Mouse (Mus musculus): ENCODE results near the gene Spef2. TPM values are rescaled to one million over a fixed set of nuclear protein-coding genes. Genes with fewer than 3 reads are reported as not detected.
"Not testable (repeated sequence)": the region's sequence is repeated elsewhere in the genome, so short reads cannot be mapped to it uniquely, and the experiment has no call there.

The Spef2 gene
- total RNA-seq (2022), result under 1 TPM; 0.05 to 0.23 (median 0.08) TPM

DNA sequence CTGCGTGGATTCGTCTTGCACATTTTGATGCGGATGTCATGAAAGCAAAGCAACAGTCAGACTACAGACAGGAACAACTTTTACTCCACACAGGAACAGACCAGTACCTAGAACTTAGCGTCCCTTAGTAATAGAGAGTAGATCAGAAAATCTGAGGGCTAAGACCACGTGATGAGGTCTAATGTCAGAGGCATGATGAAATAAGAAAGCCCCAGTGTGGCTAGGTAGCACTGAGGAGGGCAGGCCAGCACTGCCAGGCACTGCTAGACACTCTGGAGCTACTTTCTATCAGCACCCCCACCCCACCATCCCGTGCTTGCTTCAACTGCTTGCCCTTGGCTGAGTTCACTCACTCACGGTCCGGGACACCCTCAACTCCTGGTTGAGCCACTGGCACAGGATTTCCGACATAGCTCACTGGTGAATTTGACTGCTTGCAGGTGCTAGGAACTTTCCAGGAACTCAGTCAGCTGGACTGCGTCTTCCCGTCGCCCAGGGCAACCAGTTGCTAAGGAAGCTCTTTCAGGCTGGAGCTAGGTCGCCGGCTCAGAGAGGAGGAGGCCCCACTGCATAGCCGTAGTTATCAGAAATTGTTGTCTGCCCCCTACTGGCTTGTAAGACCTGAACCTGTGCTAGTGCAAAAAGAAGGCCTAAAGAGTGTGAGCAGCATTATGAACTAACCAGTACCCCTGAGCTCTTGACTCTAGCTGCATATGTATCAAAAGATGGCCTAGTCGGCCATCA lies at the start of gene Spef2:
Gene Spef2 (minus strand): TSS at position 510 of the 744 bp plus-strand sequence.
- peak; percentile 55 for DNase-seq (ENCODE audit: low spot score)

DNA sequence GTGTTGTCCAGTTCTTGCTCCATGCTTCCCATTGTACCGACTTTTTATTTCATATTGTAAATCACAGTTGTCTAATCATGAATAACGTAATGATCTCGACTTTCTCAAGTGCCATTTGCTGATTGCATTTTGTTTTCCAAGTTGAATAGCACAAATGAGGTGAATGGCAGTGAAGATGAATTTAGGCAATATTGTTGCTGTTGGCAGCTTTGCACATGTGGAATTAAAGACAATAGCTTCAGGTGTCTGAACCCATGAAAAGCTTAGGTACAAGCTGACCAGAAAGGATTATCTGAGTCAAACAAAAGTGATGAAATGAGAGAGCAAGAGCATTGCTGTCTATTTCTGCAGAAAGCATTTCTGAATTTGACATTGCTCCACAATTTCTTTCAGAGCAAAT lies 45.5 kb upstream of the Spef2 start:
- no peak for DNase-seq (ENCODE audit: low spot score)

DNA sequence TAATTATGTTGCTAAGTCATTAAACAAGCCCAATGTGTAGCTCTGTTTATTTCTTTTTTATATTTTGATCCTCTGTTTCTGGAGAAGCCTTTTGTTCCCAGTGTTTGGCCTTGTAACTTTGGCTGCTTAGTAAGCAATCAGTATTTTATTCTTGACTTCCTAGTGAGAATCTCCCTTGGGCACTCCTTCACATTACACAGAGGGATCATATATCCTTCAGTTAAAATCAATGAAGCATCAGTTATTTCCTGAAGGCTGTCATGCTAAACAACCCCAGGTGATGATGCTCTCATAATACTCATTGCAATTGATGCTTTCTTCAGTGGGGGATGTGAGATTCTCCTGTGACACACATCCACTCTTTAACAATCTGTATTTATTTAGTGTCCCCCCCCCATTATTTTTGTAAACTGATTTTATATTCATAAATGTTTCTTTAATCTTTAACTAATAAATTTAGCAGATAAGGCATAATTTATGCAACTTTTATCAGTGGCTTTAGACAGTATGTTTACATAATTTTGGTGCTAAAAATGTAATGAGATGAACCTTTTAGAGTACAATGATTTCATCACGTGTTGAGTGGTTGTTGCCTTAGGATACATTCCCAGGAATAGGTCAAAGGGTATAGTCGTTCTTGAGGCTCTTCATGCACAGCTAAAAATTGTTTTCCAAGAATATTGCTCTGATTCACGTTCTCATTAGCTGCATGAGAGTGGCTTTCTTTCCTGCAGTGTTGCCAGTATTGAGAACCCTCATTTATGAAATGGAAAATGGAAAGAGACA lies 39.8 kb upstream of the Spef2 start:
- no peak for DNase-seq (ENCODE audit: low spot score)

DNA sequence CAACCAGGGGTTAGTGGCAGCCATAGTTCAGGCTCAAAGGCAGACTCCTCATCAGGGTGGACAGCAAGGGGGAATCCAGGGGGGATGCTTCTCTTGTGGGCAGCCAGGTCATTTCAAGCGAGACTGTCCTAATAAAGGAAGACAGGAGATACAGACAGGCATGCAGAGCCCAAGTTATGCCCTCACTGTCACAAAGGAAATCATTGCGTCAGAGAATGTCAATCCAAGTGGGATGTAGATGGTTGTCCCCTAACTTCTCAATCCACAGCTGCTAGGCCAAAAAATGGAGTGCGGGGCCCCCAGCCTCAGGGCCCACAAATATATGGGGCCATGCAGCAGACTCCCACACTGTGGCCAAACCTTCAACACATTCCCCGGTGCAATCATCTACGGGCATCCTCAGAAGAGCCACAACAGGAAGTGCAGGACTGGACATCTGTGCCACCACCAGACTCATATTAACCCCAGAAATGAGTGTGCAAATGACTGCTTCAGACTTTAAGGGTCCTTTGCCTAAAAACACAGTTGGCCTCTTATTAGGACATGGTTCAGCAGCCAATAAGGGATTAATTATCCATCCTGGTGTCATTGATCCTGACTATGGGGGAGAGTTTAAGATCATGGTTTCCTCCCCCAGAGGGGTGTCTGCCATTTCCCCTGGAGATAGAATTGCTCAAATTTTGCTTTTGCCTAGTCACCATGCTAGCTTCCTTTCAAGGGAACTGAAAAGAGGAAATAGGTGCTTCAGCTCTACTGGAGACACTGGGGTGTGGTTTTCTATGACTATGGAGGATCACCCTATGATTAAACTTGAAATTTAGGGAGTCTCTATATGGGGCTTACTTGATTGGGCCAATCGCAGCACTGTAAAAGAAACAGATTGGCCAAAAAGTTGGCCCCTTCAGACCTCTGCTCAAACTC lies 25.8 kb upstream of the Spef2 start:
- DNase-seq (ENCODE audit: low spot score), result not testable (repeated sequence)

DNA sequence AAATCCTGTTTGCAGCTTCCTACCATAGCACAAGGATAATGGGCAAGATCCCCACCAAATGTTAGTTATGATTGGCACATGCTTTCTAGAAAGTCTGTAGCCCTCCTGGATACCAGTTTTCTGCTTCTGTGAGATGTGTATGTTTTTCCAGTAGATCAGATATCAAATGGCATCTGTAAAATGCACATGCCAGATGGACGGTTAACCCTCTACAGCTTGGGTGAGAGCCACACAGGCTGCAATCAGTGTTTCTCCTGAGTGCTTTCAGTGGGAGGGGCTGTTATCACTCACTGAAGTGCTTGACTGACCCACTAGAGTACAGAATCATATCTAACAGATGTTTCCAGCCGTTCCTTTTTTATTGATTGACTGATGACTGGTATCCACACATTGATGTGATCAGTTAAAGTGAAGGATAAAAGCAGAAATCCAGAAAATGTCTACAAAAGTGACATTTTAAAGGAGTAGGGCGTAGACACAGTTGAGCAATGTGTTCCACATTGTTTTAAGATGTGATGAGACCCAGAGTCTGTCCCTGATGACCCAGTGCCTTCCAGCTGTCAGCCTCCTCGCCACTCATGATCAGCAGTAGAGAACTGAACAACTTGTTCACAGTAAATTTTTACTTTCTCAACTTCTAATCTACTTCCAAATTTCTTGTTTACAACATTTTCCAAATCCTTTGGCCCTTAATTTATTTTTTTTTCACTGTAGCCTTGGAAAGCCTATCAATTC lies 19.7 kb upstream of the Spef2 start:
- no peak for DNase-seq (ENCODE audit: low spot score)

DNA sequence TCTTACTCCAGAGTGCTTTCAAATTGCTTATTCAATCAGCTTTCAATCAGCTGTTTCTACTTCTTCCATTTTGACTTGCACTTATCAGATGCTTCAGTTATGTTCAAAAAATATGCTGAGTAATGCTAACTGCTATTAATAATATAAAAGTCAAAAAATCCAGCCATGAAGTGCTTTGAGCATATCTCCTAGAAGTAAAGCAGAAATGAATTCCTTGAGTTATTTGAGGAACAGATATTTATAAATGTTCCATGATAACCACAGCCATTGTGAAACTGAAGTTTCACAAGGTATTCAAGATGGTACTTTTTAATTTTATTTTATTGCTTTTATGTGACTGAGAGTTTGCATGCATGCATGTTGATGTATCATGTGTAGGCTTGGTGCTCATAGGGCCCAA lies 18.4 kb upstream of the Spef2 start:
- no peak for DNase-seq (ENCODE audit: low spot score)

DNA sequence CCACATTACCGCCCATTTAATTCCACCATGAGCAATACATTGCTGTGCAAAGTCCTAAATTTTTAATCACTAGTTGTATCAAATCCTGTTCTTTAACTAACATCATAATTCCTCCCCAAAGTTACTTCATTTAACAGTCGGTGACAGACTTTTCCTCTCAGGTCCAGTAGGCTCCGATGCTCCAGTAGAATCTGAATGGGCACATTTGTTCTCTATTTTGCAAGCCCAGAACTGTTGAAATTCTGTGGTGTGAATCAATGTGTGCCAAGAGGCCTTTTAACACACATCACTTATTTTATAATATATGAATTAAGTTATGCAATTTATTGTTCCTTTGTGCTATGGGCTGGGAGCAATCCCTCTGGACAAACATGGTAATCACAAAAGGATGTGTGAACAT lies 2.3 kb upstream of the Spef2 start:
- DNase-seq (ENCODE audit: low spot score), result no peak

DNA sequence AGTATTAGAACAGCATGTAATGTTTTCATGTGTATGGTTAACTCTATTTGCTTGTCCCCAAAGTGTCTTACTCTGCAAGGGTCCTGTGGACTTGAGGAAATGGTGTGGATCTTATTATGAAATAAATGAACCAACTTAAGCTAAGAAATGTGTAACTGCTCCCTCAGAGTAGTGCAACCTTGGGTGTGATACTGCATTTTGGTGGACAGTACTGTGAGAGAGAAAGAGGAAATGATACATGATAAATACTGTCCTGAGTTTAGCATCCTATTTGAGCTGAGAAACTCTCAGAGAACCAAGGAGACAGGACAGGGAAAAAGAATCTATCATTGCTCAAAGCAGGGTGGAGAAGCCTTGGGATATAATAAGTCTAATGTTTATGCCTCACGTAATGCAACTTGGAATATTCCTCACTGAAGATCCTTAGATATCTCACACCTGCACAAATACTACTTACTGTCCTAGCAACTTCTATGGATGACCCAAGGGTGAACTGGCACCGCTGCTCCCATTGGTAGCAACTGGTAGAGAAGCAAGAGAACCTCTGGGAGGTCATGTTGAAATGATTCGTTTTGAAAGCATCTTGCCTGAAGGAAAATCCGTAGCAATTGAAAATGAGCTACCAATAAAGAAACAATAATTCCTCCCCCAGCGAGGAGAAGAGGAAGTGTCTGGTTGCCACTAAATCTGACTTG lies 1.1 kb downstream of the Spef2 start:
- DNase-seq (ENCODE audit: low spot score), result no peak

DNA sequence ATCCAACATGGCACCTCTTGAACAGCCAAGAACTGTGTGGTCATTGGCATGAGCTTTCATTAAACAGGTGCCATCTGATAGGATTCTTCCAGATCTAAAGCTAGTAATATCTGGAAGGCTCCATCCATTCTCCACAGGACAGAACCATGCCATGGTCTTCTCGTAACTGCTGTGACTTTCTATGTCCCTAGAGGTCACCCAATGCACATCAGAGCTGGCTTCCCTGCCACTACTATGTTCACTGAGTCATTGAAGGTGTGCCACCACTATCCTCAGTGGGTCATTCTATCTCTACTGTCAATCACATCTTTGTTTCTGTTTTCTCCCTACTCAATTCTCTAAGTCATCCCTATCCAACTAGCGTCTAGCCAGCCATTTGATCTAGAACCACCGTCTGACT lies 6.5 kb downstream of the Spef2 start:
- DNase-seq (ENCODE audit: low spot score), result no peak

DNA sequence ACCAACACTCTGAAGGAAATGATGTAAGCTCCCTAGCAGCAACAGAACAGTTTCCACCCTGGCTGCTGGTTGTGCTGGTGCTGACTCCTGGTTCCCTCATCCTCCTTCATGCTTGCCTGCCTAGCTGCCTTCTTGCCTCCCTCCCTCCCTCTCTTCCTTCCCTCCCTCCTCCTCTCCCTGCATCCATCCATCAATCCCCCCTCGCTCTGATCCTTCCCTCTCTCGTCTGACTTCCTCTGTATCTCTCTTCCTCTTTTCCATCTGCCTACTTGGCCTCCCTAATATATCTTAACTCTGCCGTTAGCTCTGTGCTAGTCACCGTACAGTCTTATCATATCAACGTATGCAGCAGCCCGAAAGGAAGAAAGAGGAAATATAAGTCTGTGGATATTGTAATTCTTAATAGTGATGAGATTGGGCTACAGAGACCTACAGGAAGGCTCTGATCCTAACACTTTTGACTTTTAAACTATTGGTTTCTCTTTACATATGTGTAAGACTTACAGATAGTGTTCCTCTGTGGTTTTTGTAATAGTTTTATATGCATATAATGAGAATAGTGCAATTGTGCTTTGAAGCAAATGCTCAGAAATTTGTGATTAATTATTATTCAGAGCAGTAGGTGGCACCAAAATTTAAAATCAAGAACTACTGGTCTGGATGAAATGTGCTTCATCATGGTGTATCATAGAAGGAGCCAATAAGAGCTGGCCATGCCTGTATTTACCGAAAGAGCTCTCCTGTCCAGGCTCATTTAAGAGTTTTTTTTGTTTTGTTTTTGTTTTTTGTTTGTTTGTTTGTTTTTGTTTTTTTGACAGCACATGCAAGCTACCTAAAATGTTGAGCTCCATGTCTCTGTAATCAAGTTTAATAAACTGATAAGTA lies 33.9 kb downstream of the Spef2 start:
- DNase-seq (ENCODE audit: low spot score), result no peak

DNA sequence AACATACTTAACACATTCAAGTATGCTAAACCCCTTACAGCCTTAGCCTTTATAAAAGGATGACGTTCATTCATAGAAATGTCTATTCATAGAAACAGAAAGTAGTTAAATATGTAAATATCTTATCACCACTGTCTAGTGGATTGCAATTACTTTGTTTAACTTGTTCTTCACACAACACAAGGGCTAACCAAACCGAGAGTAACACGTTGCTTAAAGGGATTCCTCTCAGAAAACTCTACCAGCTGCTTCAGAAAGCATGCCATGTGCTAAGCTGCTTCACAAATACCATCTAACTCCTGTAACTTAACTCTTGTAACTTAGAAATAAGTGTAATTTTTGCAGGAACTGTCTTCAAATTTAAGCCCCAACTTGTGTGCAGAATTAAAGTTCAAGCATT lies 35.0 kb downstream of the Spef2 start:
- no peak for DNase-seq (ENCODE audit: low spot score)

DNA sequence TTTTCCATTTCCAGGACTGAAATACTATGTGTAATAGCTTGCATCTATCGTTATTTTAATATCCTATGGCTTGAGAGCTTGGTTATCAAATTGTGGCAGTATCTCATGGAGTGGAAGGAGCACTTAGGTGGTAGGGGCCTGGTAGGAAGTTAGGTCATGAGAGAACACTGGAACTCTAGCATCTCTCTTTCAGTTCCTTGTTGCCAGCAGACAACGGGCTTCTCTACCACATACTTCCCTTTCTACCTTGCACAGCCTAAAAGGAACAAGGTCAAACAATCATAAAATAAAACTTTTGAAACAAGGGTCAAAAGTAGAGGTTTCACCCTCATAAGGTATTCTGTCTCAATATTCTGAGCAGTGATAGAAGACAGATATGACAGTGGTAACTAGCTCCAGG lies 38.3 kb downstream of the Spef2 start:
- no peak for DNase-seq (ENCODE audit: low spot score)

DNA sequence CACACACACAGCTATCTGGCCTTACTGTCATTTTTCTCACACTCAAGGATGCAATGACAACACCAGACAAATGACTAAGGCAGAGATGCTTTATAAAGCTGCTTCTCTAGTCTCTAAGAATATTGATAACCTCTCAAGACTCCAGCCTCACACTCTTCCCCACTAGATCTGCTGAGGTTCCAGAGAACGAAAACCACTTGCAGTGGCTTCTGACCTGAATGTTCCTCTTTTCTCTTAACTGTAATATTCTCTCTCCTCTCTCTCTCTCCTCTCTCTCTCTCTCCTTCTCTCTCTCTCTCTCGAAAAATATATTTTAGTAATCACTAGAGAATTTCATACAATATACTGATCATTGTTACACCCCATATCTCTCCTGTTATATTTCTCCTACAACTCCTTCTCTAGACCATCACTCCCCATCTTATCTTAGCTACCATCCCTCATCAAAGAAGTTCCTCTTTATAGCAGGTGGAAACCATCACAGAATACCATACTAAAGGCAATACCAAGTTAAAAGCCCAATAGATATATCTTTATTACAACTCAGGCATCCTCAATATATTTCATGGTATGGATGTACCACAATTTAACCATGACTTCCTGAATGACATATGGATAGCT lies 42.7 kb downstream of the Spef2 start:
- no peak for DNase-seq (ENCODE audit: low spot score)

DNA sequence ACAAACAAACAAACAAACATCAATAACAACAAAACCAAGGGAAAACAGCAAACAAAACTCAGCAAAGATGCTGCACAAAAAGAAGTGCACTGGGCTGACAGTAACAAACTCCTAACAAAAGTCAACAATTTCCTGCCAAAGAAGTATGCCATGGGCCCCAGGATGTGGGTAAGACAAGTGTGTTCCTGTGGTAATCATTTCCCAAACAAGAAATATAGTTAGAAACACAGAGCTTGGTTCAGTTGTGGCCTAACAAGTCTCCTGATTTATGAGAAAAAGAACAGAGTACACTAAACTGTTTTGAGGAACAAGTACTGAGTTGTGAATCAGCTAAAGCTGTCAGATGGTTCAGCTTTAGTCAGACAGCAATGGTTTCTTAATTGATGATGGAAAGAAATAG lies 46.8 kb downstream of the Spef2 start:
- no peak for DNase-seq (ENCODE audit: low spot score)

DNA sequence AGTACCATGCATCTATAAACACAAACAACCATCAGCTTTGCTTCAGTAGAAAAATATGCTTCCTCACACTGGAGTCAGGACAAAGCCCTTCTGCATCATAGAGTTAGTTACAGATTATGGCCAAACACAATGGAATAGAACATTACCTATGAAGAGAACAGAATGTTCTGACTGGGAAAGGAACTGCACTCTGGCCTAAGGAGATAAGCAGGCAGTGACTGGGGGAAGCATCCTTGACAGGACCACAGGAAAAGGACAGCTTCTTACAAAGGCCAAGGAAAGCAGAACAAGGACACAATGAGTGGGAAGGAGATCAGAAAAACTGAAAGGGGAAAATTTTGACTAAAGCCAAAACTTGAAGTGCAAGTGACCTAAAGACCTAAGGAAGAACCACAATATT lies 56.9 kb downstream of the Spef2 start:
- no peak for DNase-seq (ENCODE audit: low spot score)

DNA sequence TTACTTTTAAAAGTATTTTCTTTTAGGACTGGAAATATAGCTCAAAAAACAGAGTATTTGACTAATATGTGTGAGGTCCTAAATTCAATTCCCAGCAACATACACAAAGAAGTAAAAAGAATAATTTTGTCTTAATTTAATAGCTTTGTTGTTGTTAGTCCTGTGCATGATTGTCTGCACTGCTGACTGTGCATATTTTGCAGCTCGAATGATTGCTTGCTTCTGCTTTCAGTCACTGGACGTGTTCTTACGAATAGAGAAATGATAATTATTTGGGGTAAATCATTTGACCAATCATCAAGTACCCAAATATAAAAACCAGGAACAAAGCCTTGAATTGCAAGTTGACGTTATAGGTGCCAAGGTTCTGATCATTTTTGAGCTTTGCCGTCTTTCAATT lies 57.8 kb downstream of the Spef2 start:
- no peak for DNase-seq (ENCODE audit: low spot score)

DNA sequence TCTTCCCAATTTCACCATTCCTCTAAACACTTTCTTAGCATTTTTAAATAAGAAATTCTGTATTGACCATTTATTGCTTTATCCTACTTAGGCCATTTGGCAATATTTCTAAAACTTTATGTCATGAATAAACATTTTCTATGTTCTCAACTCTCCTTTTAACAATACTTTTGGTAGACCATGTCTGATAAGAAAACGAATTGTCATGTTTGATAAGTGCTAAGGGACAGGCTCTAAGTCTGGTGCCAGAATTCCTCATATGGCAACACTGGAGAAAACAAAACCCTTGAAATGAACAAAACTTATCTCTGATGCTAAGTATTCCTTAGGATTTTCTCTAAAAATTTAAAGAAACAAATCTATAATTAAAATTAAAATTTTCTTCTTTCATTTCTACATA lies 58.2 kb downstream of the Spef2 start:
- no peak for DNase-seq (ENCODE audit: low spot score)

DNA sequence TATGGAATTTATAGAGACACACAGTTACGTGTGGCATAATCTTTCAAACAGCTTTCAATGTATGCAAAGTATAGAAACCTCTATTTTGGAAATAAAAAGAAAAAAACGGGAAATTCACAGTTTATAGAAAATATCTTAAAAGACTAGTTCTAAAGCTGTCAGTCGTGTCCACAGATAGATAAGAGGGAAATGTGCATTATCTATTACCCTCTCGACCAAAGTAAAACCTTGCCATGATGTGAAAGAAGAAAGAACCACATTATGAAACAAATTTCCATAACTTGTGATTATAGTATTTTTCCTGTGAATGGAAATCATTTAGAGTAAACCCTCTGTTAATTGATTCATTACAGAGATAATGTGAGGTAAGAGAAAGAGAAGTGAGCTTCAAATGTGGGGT lies 65.2 kb downstream of the Spef2 start:
- no peak for DNase-seq (ENCODE audit: low spot score)

DNA sequence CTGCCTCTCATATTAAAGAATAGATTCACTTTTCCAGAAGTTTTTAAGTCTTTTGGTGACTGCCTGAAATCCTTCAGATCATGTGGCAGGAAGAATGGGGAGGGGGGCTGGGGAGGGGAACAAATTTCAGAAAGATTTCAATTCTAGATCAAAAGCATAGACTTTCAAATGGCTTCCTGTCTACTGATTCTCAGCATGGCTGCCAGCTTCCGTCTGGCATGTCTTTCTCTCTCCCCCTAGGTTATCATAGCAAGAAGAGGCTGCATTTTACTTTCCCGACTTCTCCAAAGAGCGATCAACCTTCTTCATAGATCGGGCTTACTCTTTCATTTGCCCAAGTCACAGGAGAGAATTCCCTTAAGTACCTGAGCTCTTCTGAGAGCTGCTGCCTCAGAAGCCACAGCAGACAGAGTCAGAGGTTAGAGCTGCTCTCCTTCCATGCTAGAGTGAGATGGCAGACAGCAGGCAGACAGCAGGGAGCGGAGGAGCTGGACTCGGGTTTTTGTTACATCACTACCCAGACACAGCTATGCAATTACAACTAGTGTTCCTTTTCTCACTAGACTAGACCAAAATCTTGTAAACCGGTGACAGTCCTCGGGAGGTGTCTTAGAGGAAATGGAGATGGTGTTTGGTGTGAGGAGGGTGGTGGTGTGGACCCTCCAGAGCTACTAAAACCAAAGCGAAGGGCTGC lies 71.2 kb downstream of the Spef2 start:
- DNase-seq (ENCODE audit: low spot score), result no peak
